Mouse (Mus musculus): ENCODE measurements around the gene Mtx2. TPM values are rescaled to one million over a fixed set of nuclear protein-coding genes. Genes with fewer than 3 reads are reported as not detected.

The Mtx2 gene
- total RNA-seq, 2 experiments from 2014 or later, result 44.0 to 47.6 TPM

- DNase-seq (ENCODE audit: low spot score in 2 of 2), result no peak
Measured at GRCm38 (mm10) chr2:74912031-74912430, 86.4 kb downstream of the Mtx2 start.

- no peak for DNase-seq (ENCODE audit: low spot score in 2 of 2)
Measured at GRCm38 (mm10) chr2:74917880-74918537, 92.4 kb downstream of the Mtx2 start.

GRCm38 (mm10) chr2:74925968-74926814 is 100.6 kb downstream of the Mtx2 start:
- DNase-seq (ENCODE audit: low spot score in 2 of 2), result no peak

Other genes with a start within 250 kb of the Mtx2 start
- 10 to 100 TPM; 67.4 to 78.8 TPM for gene Lnpk, start 246.4 kb upstream of the Mtx2 start, total RNA-seq (2021)
- gene Evx2, start 166.2 kb upstream of the Mtx2 start, total RNA-seq (2021), result not detected
- not detected for gene Hoxd13, start 157.5 kb upstream of the Mtx2 start, total RNA-seq (2021)
- not detected for gene Hoxd12, start 150.8 kb upstream of the Mtx2 start, total RNA-seq (2021)
- not detected for gene Hoxd11, start 146.2 kb upstream of the Mtx2 start, total RNA-seq (2021)
- not detected for gene Hoxd10, start 133.9 kb upstream of the Mtx2 start, total RNA-seq (2021)
- gene Hoxd9, start 128.1 kb upstream of the Mtx2 start, total RNA-seq (2021), result not detected
- not detected for gene Hoxd8, start 121.2 kb upstream of the Mtx2 start, total RNA-seq (2021)
- not detected for gene Hoxd3, start 113.9 kb upstream of the Mtx2 start, total RNA-seq (2021)
- not detected for gene Hoxd4, start 113.9 kb upstream of the Mtx2 start, total RNA-seq (2021)
- gene Gm28230, start 99.1 kb upstream of the Mtx2 start, total RNA-seq (2021), result not detected
- gene Hoxd1, start 62.8 kb upstream of the Mtx2 start, total RNA-seq (2021), result not detected